Mouse (Mus musculus): ENCODE results near the gene Kbtbd8.

The Kbtbd8 gene

DNA sequence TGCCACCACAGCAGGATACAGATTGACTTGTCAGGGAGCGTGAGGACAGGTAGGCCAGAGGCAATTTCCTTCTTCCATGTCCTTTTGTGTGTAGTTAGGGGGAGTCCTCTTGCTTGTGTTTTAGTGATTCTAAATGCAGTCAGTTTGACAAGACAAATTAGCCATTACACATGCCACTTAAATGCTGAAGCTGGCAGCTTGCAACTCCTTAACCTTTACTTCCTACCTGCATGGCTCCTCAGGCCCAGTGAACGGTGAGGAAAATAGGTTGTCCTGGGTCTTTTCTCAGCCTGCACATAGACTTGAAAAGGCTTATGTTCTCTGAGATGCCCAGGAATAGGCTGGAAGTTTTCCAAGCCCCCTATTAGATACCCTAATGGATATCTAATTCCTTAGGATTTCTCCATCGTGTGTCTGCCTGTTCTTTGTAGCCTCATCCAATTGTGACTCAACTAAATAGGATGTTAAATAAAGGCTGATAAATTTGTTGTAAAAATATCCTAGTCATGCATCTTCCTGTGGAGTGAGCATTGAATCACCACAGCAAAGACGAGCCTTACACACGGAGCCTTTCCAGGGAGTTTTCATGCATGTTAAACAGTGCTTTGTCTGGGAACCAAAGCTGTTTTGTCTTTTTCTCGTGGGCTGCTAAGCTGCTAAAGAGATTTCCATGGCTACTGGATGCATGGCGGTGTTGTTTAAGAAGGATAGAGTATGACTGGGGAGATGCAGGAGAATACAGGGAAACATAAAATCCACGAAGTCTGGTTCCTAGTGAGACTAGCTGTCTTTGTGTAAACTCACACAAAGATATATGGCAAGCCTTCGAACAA lies 57.5 kb downstream of the Kbtbd8 start:
- no peak for DNase-seq

Measured in right cerebral cortex, postnatal 14 days (tissue).